Mouse (Mus musculus) stomach, embryonic 14.5 days (tissue): ENCODE measurements at regions not wholly inside any gene's neighbourhood (a gene's known extent, or its start where the extent isn't known, plus 50 kb on each side); places are given as distances from the start of the nearest gene placed in this dataset.

ENCODE experiments used
- ATAC-seq: fragments of 200-750 bp; cut with Nextera tagmentation; 2 replicates; pipeline ENCODE4 v1.8.0; 2017; ENCODE audit warnings: low read depth, moderate TSS enrichment; ENCODE audit not compliant: insufficient number of reproducible peaks, insufficient read depth, low FRiP score
- H3K27ac ChIP-seq: fragments of 300-500 bp; sonication (generic); 2 replicates; pipeline ENCODE4 v1.5.1; 2014; ENCODE audit warnings: mild to moderate bottlenecking, low read length, moderate library complexity, mixed read lengths
- H3K27me3 ChIP-seq: fragments of 300-500 bp; sonication (generic); 2 replicates; pipeline ENCODE4 v1.6.1; 2014; ENCODE audit warnings: low read length, control low read depth, mixed read lengths; ENCODE audit not compliant: control insufficient read depth, insufficient read depth
- H3K36me3 ChIP-seq: fragments of 300-500 bp; sonication (generic); 2 replicates; pipeline ENCODE4 v1.6.1; 2014; ENCODE audit warnings: mild to moderate bottlenecking, control low read depth, low read length, moderate library complexity, mixed read lengths; ENCODE audit not compliant: control insufficient read depth, insufficient read depth
- H3K4me1 ChIP-seq: fragments of 300-500 bp; sonication (generic); 2 replicates; pipeline ENCODE4 v1.6.1; 2014; ENCODE audit warnings: low read length, control low read depth, mixed read lengths; ENCODE audit not compliant: control insufficient read depth, insufficient read depth
- H3K4me2 ChIP-seq: fragments of 300-500 bp; sonication (generic); replicated peaks from 2 replicates; pipeline ENCODE4 v1.6.1; 2014; ENCODE audit warnings: low read depth, low read length, control low read depth
- H3K4me3 ChIP-seq: fragments of 300-500 bp; sonication (generic); 2 replicates; pipeline ENCODE4 v1.5.1; 2014; ENCODE audit warnings: low read depth, low read length, control low read depth
- H3K9ac ChIP-seq: fragments of 300-500 bp; sonication (generic); replicated peaks from 2 replicates; pipeline ENCODE4 v1.6.1; 2014; ENCODE audit warnings: low read depth, mild to moderate bottlenecking, control low read depth, low read length, moderate library complexity, mixed read lengths
- H3K9me3 ChIP-seq: fragments of 300-500 bp; sonication (generic); 2 replicates; pipeline ENCODE4 v1.6.1; 2016; ENCODE audit warnings: low read depth, low read length, control low read depth; ENCODE audit not compliant: control insufficient read depth
- WGBS: fragments of 180-500 bp; shearing (Covaris S2); extraction: QIAGEN DNeasy Blood & Tissue Kit; methylation state at CpG from one replicate; pipeline ENCODE4 v1.1.7; 2014; 5-methylcytosine and 5-hydroxymethylcytosine counted together

- ATAC-seq, result no peak
- Histone ChIP-seq H3K36me3 (no peaks in the 10 kb centered on the region), H3K4me3 (no peak overlapping the region), H3K4me2 (no peak overlapping the region), H3K4me1 (no peaks in the 10 kb centered on the region), H3K27ac (no peak overlapping the region), H3K9me3 (no peaks in the 10 kb centered on the region), H3K9ac (no peak overlapping the region), H3K27me3 (no peaks in the 10 kb centered on the region)
- WGBS, result 91% methylated on average over 11 of the region's 11 CpGs
Measured at GRCm38 (mm10) chr4:47534959-47535358, 60.5 kb downstream of the Sec61b start.

DNA sequence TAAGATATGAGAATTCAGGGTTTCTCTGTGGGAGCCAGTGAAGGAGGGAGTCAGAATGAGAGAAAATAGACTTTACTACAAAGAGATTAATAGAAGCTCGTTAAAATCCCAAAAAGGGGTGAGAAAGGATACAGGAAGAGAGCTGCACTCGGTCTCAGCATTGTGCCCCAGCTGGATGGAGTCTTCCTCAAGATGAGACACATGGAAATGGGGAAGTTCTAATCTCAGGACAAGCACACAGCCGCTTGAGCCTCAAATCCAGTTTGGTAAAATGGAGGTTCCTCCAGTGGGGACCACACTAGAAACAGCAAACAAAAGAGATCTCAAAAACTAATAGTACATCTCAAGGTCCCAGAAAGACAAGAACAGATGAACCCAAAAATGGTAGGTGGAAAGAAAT is 93.2 kb downstream of the Sec61b start:
- no peaks in the 10 kb centered on the region for H3K9me3 ChIP-seq
- H3K9ac ChIP-seq, result no peak overlapping the region
- H3K4me3 ChIP-seq, result no peak overlapping the region
- H3K27me3 ChIP-seq, result no peaks in the 10 kb centered on the region
- no peaks in the 10 kb centered on the region for H3K36me3 ChIP-seq
- no peak for ATAC-seq
- no peak overlapping the region for H3K27ac ChIP-seq
- WGBS, result 66% methylated on average over 3 of the region's 3 CpGs
- no peaks in the 10 kb centered on the region for H3K4me1 ChIP-seq
- H3K4me2 ChIP-seq, result no peak overlapping the region

DNA sequence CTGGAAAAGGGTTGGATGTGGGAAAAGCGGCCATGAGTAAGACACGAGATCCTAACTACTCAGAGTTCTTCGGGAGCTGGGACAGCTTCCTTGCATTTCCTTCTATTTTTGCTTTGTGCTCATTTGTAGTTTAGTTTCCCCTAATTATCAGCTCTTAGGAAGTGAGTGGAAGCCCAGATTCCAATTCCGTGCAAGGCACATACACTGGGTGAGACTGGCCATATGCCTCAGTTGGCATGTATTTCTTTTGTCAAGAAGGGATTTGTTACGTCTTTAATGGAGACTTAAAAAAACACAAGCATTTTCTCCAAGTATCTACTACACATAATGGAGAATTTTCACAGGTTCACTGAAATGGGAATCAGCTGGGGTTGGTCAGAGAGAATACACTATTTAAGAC is 96.4 kb downstream of the Sec61b start:
- H3K9me3 ChIP-seq, result no peaks in the 10 kb centered on the region
- no peak overlapping the region for H3K4me3 ChIP-seq
- no peaks in the 10 kb centered on the region for H3K36me3 ChIP-seq
- H3K4me2 ChIP-seq, result no peak overlapping the region
- no peak overlapping the region for H3K27ac ChIP-seq
- no peak overlapping the region for H3K9ac ChIP-seq
- ATAC-seq, result no peak
- H3K4me1 ChIP-seq, result no peaks in the 10 kb centered on the region
- 88% methylated on average over 5 of the region's 5 CpGs for WGBS
- H3K27me3 ChIP-seq, result no peaks in the 10 kb centered on the region

- H3K4me3 ChIP-seq, result no peak overlapping the region
- WGBS, result 84% methylated on average over 4 of the region's 4 CpGs
- no peak overlapping the region for H3K4me2 ChIP-seq
- no peak for ATAC-seq
- no peaks in the 10 kb centered on the region for H3K4me1 ChIP-seq
- no peak overlapping the region for H3K9ac ChIP-seq
- no peaks in the 10 kb centered on the region for H3K27me3 ChIP-seq
- no peaks in the 10 kb centered on the region for H3K9me3 ChIP-seq
- no peaks in the 10 kb centered on the region for H3K36me3 ChIP-seq
- no peak overlapping the region for H3K27ac ChIP-seq
Measured at GRCm38 (mm10) chr4:47576011-47576410, 101.6 kb downstream of the Sec61b start.

DNA sequence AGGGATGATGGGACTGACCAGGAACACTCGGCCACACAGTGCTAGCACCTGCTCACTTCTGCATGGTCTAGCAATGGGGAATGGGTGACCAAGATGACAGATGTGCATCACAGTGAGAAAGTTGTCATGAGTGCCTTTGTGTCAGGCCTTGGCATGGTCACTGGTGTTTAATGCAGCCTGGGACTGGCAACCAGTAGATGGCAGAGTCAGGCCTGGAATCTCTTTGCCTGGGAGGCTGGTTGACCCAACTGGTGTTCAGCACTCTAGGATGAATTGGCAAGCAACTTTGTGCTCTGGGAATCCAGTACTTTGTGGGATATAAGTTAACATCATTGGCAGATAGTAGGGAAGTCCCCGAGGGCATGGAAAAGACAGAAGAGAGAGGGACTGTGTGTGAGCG is 103.0 kb downstream of the Sec61b start:
- Histone ChIP-seq H3K4me2 (no peak overlapping the region), H3K4me1 (no peaks in the 10 kb centered on the region), H3K27me3 (no peaks in the 10 kb centered on the region), H3K9me3 (no peaks in the 10 kb centered on the region), H3K9ac (no peak overlapping the region), H3K27ac (no peak overlapping the region), H3K4me3 (no peak overlapping the region), H3K36me3 (no peaks in the 10 kb centered on the region)
- ATAC-seq, result no peak
- WGBS, result 82% methylated on average over 3 of the region's 3 CpGs

DNA sequence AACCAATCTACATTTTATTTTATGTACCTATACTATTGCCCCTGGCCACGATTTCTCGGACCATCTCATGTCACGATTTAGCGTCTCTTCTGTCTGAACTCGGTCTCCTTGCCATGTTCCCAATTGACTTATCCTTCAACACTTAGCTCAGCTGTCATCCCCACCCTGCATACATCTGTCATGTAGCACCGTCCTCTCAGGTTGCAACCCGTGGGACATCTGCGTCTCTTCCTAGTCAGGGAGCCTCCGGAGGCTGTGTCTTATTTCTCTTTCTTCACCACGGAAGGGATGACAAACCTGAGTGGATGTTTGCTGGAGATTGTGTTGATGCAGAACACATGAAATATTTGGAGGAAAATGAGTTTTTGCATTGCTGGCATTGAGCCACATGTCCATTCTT is 104.2 kb downstream of the Sec61b start:
- 82% methylated on average over 10 of the region's 10 CpGs for WGBS
- Histone ChIP-seq H3K27me3 (no peaks in the 10 kb centered on the region), H3K36me3 (no peaks in the 10 kb centered on the region), H3K27ac (no peak overlapping the region), H3K4me2 (no peak overlapping the region), H3K9ac (no peak overlapping the region), H3K9me3 (no peaks in the 10 kb centered on the region), H3K4me1 (no peaks in the 10 kb centered on the region), H3K4me3 (no peak overlapping the region)
- no peak for ATAC-seq

DNA sequence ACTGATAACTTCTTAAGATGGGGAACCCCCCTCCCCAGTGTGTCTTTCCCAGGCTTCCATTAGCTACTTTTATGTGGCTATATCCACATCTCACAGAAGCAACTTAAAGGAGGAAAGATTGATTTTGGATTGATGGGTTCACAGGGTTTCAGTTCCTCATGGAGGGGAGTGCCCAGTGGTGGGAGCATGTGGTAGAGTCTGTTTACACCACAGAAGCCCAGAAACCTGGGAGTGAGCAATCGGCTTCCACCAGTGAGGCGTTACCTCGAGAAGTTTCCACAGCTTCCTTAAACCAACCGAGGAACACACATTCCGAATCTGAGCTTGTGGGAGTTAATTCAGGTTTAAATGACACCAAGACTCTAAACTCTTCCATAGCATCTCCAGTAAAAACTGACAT is 106.1 kb downstream of the Sec61b start:
- no peaks in the 10 kb centered on the region for H3K4me1 ChIP-seq
- H3K27ac ChIP-seq, result no peak overlapping the region
- H3K4me3 ChIP-seq, result no peak overlapping the region
- no peak overlapping the region for H3K9ac ChIP-seq
- no peak for ATAC-seq
- H3K9me3 ChIP-seq, result no peaks in the 10 kb centered on the region
- no peaks in the 10 kb centered on the region for H3K36me3 ChIP-seq
- no peak overlapping the region for H3K4me2 ChIP-seq
- 81% methylated on average over 5 of the region's 5 CpGs for WGBS
- no peaks in the 10 kb centered on the region for H3K27me3 ChIP-seq

GRCm38 (mm10) chr4:47587256-47587655 is 112.8 kb downstream of the Sec61b start:
- H3K9me3 ChIP-seq, result no peaks in the 10 kb centered on the region
- no peak for ATAC-seq
- H3K4me3 ChIP-seq, result no peak overlapping the region
- WGBS, result 60% methylated on average over 5 of the region's 5 CpGs
- no peak overlapping the region for H3K9ac ChIP-seq
- no peaks in the 10 kb centered on the region for H3K36me3 ChIP-seq
- H3K27ac ChIP-seq, result no peak overlapping the region
- no peak overlapping the region for H3K4me2 ChIP-seq
- no peaks in the 10 kb centered on the region for H3K4me1 ChIP-seq
- no peaks in the 10 kb centered on the region for H3K27me3 ChIP-seq

- H3K4me3 ChIP-seq, result no peak overlapping the region
- H3K27ac ChIP-seq, result no peak overlapping the region
- WGBS, result 86% methylated on average over 11 of the region's 11 CpGs
- H3K36me3 ChIP-seq, result no peaks in the 10 kb centered on the region
- H3K9ac ChIP-seq, result no peak overlapping the region
- H3K27me3 ChIP-seq, result no peaks in the 10 kb centered on the region
- no peaks in the 10 kb centered on the region for H3K4me1 ChIP-seq
- no peak overlapping the region for H3K4me2 ChIP-seq
- H3K9me3 ChIP-seq, result no peaks in the 10 kb centered on the region
- no peak for ATAC-seq
Measured at GRCm38 (mm10) chr4:47592271-47592986, 118.0 kb downstream of the Sec61b start.
